Mouse (Mus musculus): ENCODE measurements around the gene Rasgrp3.
"Not testable (repeated sequence)": the region's sequence is repeated elsewhere in the genome, so short reads cannot be mapped to it uniquely, and the experiment has no call there.

Rasgrp3 gene

GRCm38 (mm10) chr17:75435599-75435998 lies at the start of gene Rasgrp3:
Gene Rasgrp3, plus strand, starts transcription at chr17:75435896.
- DNase-seq = peak in 1 of 2 experiments; percentile 35

GRCm38 (mm10) chr17:75388402-75388801 lies 47.3 kb upstream of the Rasgrp3 start:
- no peak for DNase-seq

GRCm38 (mm10) chr17:75390142-75390541 lies 45.6 kb upstream of the Rasgrp3 start:
- DNase-seq = no peak

- DNase-seq = no peak
These were observed 44.1 kb upstream of the Rasgrp3 start for GRCm38 (mm10) chr17:75391429-75392192.

GRCm38 (mm10) chr17:75406405-75406804 lies 29.3 kb upstream of the Rasgrp3 start:
- peak in 1 of 2 experiments; percentile 16 for DNase-seq

GRCm38 (mm10) chr17:75416861-75417260 lies 18.8 kb upstream of the Rasgrp3 start:
- DNase-seq = no peak

- DNase-seq = no peak
These were observed 1.5 kb upstream of the Rasgrp3 start for GRCm38 (mm10) chr17:75434152-75434551.

- DNase-seq = no peak
These were observed 825 bp upstream of the Rasgrp3 start for GRCm38 (mm10) chr17:75434871-75435270.

GRCm38 (mm10) chr17:75436095-75436494 lies 399 bp downstream of the Rasgrp3 start:
- DNase-seq = no peak

GRCm38 (mm10) chr17:75436819-75437218 lies 1.1 kb downstream of the Rasgrp3 start:
- DNase-seq = no peak

GRCm38 (mm10) chr17:75437239-75437750 lies 1.6 kb downstream of the Rasgrp3 start:
- no peak for DNase-seq

- no peak for DNase-seq
These were observed 2.5 kb downstream of the Rasgrp3 start for GRCm38 (mm10) chr17:75438162-75438561.

GRCm38 (mm10) chr17:75439062-75439461 lies 3.4 kb downstream of the Rasgrp3 start:
- no peak for DNase-seq

GRCm38 (mm10) chr17:75440619-75441018 lies 4.9 kb downstream of the Rasgrp3 start:
- DNase-seq = peak; percentile 34 to 42

GRCm38 (mm10) chr17:75441260-75441830 lies 5.6 kb downstream of the Rasgrp3 start:
- no peak for DNase-seq

- DNase-seq = no peak
These were observed 6.7 kb downstream of the Rasgrp3 start for GRCm38 (mm10) chr17:75442352-75442751.

- DNase-seq = no peak
These were observed 7.4 kb downstream of the Rasgrp3 start for GRCm38 (mm10) chr17:75443064-75443621.

GRCm38 (mm10) chr17:75448257-75448656 lies 12.6 kb downstream of the Rasgrp3 start:
- DNase-seq = no peak

GRCm38 (mm10) chr17:75449022-75449421 lies 13.3 kb downstream of the Rasgrp3 start:
- peak in 1 of 2 experiments; percentile 66 for DNase-seq

- no peak for DNase-seq
These were observed 16.6 kb downstream of the Rasgrp3 start for GRCm38 (mm10) chr17:75452313-75452712.

GRCm38 (mm10) chr17:75453639-75454038 lies 17.9 kb downstream of the Rasgrp3 start:
- DNase-seq = no peak

- not testable (repeated sequence) for DNase-seq
These were observed 20.4 kb downstream of the Rasgrp3 start for GRCm38 (mm10) chr17:75456096-75456495.

GRCm38 (mm10) chr17:75460621-75461020 lies 24.9 kb downstream of the Rasgrp3 start:
- no peak for DNase-seq

- DNase-seq = no peak
These were observed 26.1 kb downstream of the Rasgrp3 start for GRCm38 (mm10) chr17:75461771-75462170.
